Mouse (Mus musculus): ENCODE measurements around the gene Edem1. TPM values are rescaled to one million over a fixed set of nuclear protein-coding genes. Genes with fewer than 3 reads are reported as not detected.
A peak's percentile ranks its signal among the peaks of the same experiment; 100 is the strongest.

Gene Edem1
- polyA plus RNA-seq, 1 experiment from 2014 or later: 15.8 TPM

GRCm38 (mm10) chr6:108884603-108885002 lies 56.2 kb downstream of the Edem1 start:
- WGBS: 45% methylated on average over 5 of the region's 5 CpGs
- Histone ChIP-seq H3K9ac (no peak overlapping the region), H3K4me1 (peaks cover 13% of the 10 kb centered on the region), H3K4me3 (no peak overlapping the region), H3K9me3 (peaks cover 4% of the 10 kb centered on the region), H3K36me3 (0 out of 2 replicates have a peak, but pooled peaks cover 2% of the 10 kb centered on the region), H3K27me3 (no peaks in the 10 kb centered on the region), H3K27ac (no peak overlapping the region), H3K4me2 (replicated peaks) (no peak overlapping the region)
- peak; percentile 70 for ATAC-seq (ENCODE audit: low FRiP score, low read depth)

- 64% methylated on average over 4 of the region's 4 CpGs for WGBS
- H3K4me2 ChIP-seq (replicated peaks): no peak overlapping the region
- no peak for ATAC-seq (ENCODE audit: low FRiP score, low read depth)
Measured at GRCm38 (mm10) chr6:108886346-108886745, 57.9 kb downstream of the Edem1 start.

GRCm38 (mm10) chr6:108892589-108892988 lies 64.1 kb downstream of the Edem1 start:
- Histone ChIP-seq H3K36me3 (no peaks in the 10 kb centered on the region), H3K27ac (no peak overlapping the region), H3K27me3 (no peaks in the 10 kb centered on the region), H3K4me2 (replicated peaks) (no peak overlapping the region), H3K4me3 (no peak overlapping the region), H3K9me3 (no peaks in the 10 kb centered on the region), H3K9ac (no peak overlapping the region), H3K4me1 (no peaks in the 10 kb centered on the region)
- no peak for ATAC-seq (ENCODE audit: low FRiP score, low read depth)
- 84% methylated on average over 5 of the region's 5 CpGs for WGBS

More at GRCm38 (mm10) chr6:108886346-108886745, 57.9 kb downstream of the Edem1 start:
- Histone ChIP-seq H3K36me3 (no peaks in the 10 kb centered on the region), H3K4me1 (peaks cover 13% of the 10 kb centered on the region), H3K9ac (no peak overlapping the region), H3K9me3 (peaks cover under 1% of the 10 kb centered on the region), H3K27ac (no peak overlapping the region), H3K27me3 (no peaks in the 10 kb centered on the region), H3K4me3 (no peak overlapping the region)

- 83% methylated on average over 2 of the region's 2 CpGs for WGBS
- no peaks in the 10 kb centered on the region for H3K4me1 ChIP-seq
- no peak for ATAC-seq (ENCODE audit: low FRiP score, low read depth)
- no peaks in the 10 kb centered on the region for H3K36me3 ChIP-seq
- H3K4me3 ChIP-seq: no peak overlapping the region
- no peak overlapping the region for H3K9ac ChIP-seq
- H3K9me3 ChIP-seq: no peaks in the 10 kb centered on the region
- H3K27me3 ChIP-seq: no peaks in the 10 kb centered on the region
- H3K4me2 ChIP-seq (replicated peaks): no peak overlapping the region
- no peak overlapping the region for H3K27ac ChIP-seq
Measured at GRCm38 (mm10) chr6:108895129-108895528, 66.7 kb downstream of the Edem1 start.

- H3K9me3 ChIP-seq: no peaks in the 10 kb centered on the region
- H3K4me2 ChIP-seq (replicated peaks): no peak overlapping the region
- 87% methylated on average over 3 of the region's 3 CpGs for WGBS
- no peak overlapping the region for H3K4me3 ChIP-seq
- H3K9ac ChIP-seq: no peak overlapping the region
- H3K27ac ChIP-seq: no peak overlapping the region
- no peaks in the 10 kb centered on the region for H3K27me3 ChIP-seq
- H3K36me3 ChIP-seq: no peaks in the 10 kb centered on the region
- no peaks in the 10 kb centered on the region for H3K4me1 ChIP-seq
- ATAC-seq (ENCODE audit: low FRiP score, low read depth): no peak
Measured at GRCm38 (mm10) chr6:108895976-108896375, 67.5 kb downstream of the Edem1 start.

GRCm38 (mm10) chr6:108896525-108897087 lies 68.2 kb downstream of the Edem1 start:
- no peaks in the 10 kb centered on the region for H3K36me3 ChIP-seq
- WGBS: 81% methylated on average over 8 of the region's 8 CpGs
- H3K27me3 ChIP-seq: no peaks in the 10 kb centered on the region
- ATAC-seq (ENCODE audit: low FRiP score, low read depth): no peak
- H3K4me3 ChIP-seq: no peak overlapping the region
- H3K27ac ChIP-seq: no peak overlapping the region
- no peak overlapping the region for H3K4me2 ChIP-seq (replicated peaks)
- no peaks in the 10 kb centered on the region for H3K4me1 ChIP-seq
- H3K9ac ChIP-seq: no peak overlapping the region
- H3K9me3 ChIP-seq: no peaks in the 10 kb centered on the region

GRCm38 (mm10) chr6:108899231-108899630 lies 70.8 kb downstream of the Edem1 start:
- Histone ChIP-seq H3K4me3 (no peak overlapping the region), H3K27me3 (no peaks in the 10 kb centered on the region), H3K4me1 (no peaks in the 10 kb centered on the region), H3K36me3 (no peaks in the 10 kb centered on the region), H3K27ac (no peak overlapping the region), H3K4me2 (replicated peaks) (no peak overlapping the region), H3K9me3 (no peaks in the 10 kb centered on the region), H3K9ac (no peak overlapping the region)
- 87% methylated on average over 2 of the region's 2 CpGs for WGBS
- no peak for ATAC-seq (ENCODE audit: low FRiP score, low read depth)

GRCm38 (mm10) chr6:108902124-108902523 lies 73.7 kb downstream of the Edem1 start:
- Histone ChIP-seq H3K36me3 (no peaks in the 10 kb centered on the region), H3K4me1 (no peaks in the 10 kb centered on the region), H3K4me3 (no peak overlapping the region), H3K9me3 (no peaks in the 10 kb centered on the region), H3K27me3 (no peaks in the 10 kb centered on the region), H3K9ac (no peak overlapping the region), H3K27ac (no peak overlapping the region), H3K4me2 (replicated peaks) (no peak overlapping the region)
- no peak for ATAC-seq (ENCODE audit: low FRiP score, low read depth)

- H3K27me3 ChIP-seq: no peaks in the 10 kb centered on the region
- H3K36me3 ChIP-seq: no peaks in the 10 kb centered on the region
- no peak overlapping the region for H3K9ac ChIP-seq
- H3K4me3 ChIP-seq: no peak overlapping the region
- no peak overlapping the region for H3K27ac ChIP-seq
- 84% methylated on average over 4 of the region's 4 CpGs for WGBS
- H3K4me2 ChIP-seq (replicated peaks): no peak overlapping the region
- H3K9me3 ChIP-seq: no peaks in the 10 kb centered on the region
- ATAC-seq (ENCODE audit: low FRiP score, low read depth): no peak
- no peaks in the 10 kb centered on the region for H3K4me1 ChIP-seq
Measured at GRCm38 (mm10) chr6:108903280-108903679, 74.8 kb downstream of the Edem1 start.

- no peaks in the 10 kb centered on the region for H3K27me3 ChIP-seq
- H3K36me3 ChIP-seq: no peaks in the 10 kb centered on the region
- no peak for ATAC-seq (ENCODE audit: low FRiP score, low read depth)
- no peak overlapping the region for H3K27ac ChIP-seq
- WGBS: 33% methylated on average over 1 of the region's 1 CpGs
- H3K9me3 ChIP-seq: no peaks in the 10 kb centered on the region
- H3K4me2 ChIP-seq (replicated peaks): no peak overlapping the region
- H3K4me1 ChIP-seq: no peaks in the 10 kb centered on the region
- no peak overlapping the region for H3K4me3 ChIP-seq
- no peak overlapping the region for H3K9ac ChIP-seq
Measured at GRCm38 (mm10) chr6:108906539-108906938, 78.1 kb downstream of the Edem1 start.

Other genes with a start within 250 kb of the Edem1 start
- 8.5 and 9.2 TPM in 2 replicates for gene Bhlhe40, start 168.0 kb upstream of the Edem1 start, polyA plus RNA-seq (2015; fragmentation: Nextera tagmentation; extraction: Ambion mirVana)
- 65.2 and 72.2 TPM in 2 replicates for gene Arl8b, start 45.5 kb upstream of the Edem1 start, polyA plus RNA-seq (2015; fragmentation: Nextera tagmentation; extraction: Ambion mirVana)

Measured in limb, embryonic 13.5 days (tissue).